Mouse (Mus musculus) ES-Bruce4 (cell line): ENCODE data around the gene Thoc6. TPM values are rescaled to one million over a fixed set of nuclear protein-coding genes. Genes with fewer than 3 reads are reported as not detected.

Experiments
- H3K27ac ChIP-seq: 2 replicates; pipeline ENCODE4 v1.5.1; 2012; ENCODE audit warnings: low read length, inconsistent platforms; ENCODE audit not compliant: insufficient read depth
- H3K27me3 ChIP-seq: 2 replicates; pipeline ENCODE4 v1.6.1; 2012; ENCODE audit warnings: mild to moderate bottlenecking, low read length, inconsistent platforms; ENCODE audit not compliant: control insufficient read depth, poor library complexity, insufficient read depth, severe bottlenecking
- H3K36me3 ChIP-seq: 2 replicates; pipeline ENCODE4 v1.6.1; 2012; ENCODE audit warnings: inconsistent platforms, mild to moderate bottlenecking, low read length, moderate library complexity; ENCODE audit not compliant: control insufficient read depth, poor library complexity, insufficient read depth, severe bottlenecking
- H3K4me1 ChIP-seq: one replicate; pipeline ENCODE4 v1.8.1; 2011; ENCODE audit warnings: low read length; ENCODE audit not compliant: control insufficient read depth, insufficient read depth
- H3K4me3 ChIP-seq: 2 replicates; pipeline ENCODE4 v1.5.1; 2011; ENCODE audit warnings: low read depth, mild to moderate bottlenecking, low read length
- H3K9ac ChIP-seq: 2 replicates; pipeline ENCODE4 v1.6.1; 2012; ENCODE audit warnings: low read depth, mild to moderate bottlenecking, inconsistent platforms; ENCODE audit not compliant: poor library complexity, severe bottlenecking
- H3K9me3 ChIP-seq: replicated peaks from 2 replicates; pipeline ENCODE4 v1.6.1; 2012; ENCODE audit warnings: mild to moderate bottlenecking, low read length, inconsistent platforms; ENCODE audit not compliant: control insufficient read depth, poor library complexity, insufficient read depth, severe bottlenecking
- CTCF ChIP-seq: IDR thresholded peaks from one replicate; pipeline ENCODE4 v1.8.1; 2011; ENCODE audit warnings: low read depth, low read length
- EP300 ChIP-seq: IDR thresholded peaks from 2 replicates; pipeline ENCODE4 v1.6.1; 2011; ENCODE audit warnings: low read depth, low read length; ENCODE audit not compliant: insufficient read depth
- POLR2A ChIP-seq: IDR thresholded peaks from one replicate; pipeline ENCODE4 v1.8.1; 2011; ENCODE audit warnings: low read length; ENCODE audit not compliant: insufficient read depth
- polyA plus RNA-seq: library from polyadenylated mRNA; stranded (reverse); fragments of >200 nt; gene quantifications from 2 replicates; pipeline ENCODE4 v1.2.4, GENCODE M21; 2011; ENCODE audit warnings: low read depth; ENCODE audit not compliant: missing spikeins, insufficient read depth, insufficient read length

Thoc6 gene
- polyA plus RNA-seq, 1 experiment: 57.3 TPM

DNA sequence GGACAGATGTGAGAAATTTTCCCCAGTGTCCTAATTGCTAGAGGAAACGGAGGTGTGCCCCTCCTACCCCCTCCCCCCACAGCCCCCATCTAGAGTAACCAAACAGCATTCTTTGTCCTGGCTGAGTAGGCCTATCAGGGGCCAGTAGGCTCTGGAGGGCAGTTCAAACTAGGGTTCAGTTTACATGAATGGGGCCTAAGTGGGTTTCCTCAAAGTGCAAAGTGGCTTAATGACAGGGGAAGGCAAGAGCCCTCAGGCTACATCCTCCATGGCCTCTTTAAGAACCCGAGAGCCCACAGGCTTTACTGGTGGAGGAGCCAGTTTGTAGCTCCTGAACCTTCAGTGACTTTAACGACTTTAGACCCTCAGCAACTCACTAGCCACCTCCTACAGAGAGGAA is 22.1 kb upstream of the Thoc6 start:
- Histone ChIP-seq H3K9me3 (no peaks in the 10 kb centered on the region), H3K27ac (peak overlapping the region; percentile 55), H3K27me3 (no peaks in the 10 kb centered on the region), H3K9ac (peak overlapping the region; percentile 13; the same call in 1 of the 2 replicates), H3K4me3 (no peak overlapping the region), H3K36me3 (no peaks in the 10 kb centered on the region), H3K4me1 (peaks cover 10% of the 10 kb centered on the region)
- TF ChIP-seq CTCF: no peak
- TF ChIP-seq POLR2A: no peak
- TF ChIP-seq EP300: 0 out of 2 replicates have a peak, but pooled peaks have one; percentile 21

DNA sequence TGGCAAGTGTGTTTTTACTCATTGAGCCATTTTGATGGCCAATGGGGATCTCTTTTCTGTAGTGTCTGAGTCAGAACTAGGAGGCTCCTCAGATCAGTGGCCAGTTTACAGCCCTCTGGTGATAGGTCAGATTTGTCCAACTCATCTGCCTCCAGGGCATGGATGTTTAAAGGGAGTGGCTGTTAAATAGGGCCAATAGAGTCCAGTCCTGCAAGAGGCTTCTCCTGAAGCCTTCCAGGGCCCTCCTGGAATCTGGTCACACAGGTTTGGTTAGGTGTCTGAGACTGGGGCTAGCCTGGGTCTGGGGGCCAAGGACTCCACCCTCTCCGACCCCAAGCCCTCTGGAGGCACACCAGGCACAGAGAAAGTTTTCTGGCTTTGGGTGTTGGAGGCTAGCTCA is 20.8 kb upstream of the Thoc6 start:
- H3K4me3 ChIP-seq: no peak overlapping the region
- H3K27ac ChIP-seq: peak overlapping the region; percentile 91
- no peaks in the 10 kb centered on the region for H3K36me3 ChIP-seq
- H3K9ac ChIP-seq: no peak overlapping the region
- TF ChIP-seq EP300 (peak; percentile 92), POLR2A (no peak), CTCF (no peak)
- no peaks in the 10 kb centered on the region for H3K9me3 ChIP-seq
- H3K27me3 ChIP-seq: no peaks in the 10 kb centered on the region
- peaks cover 10% of the 10 kb centered on the region for H3K4me1 ChIP-seq

DNA sequence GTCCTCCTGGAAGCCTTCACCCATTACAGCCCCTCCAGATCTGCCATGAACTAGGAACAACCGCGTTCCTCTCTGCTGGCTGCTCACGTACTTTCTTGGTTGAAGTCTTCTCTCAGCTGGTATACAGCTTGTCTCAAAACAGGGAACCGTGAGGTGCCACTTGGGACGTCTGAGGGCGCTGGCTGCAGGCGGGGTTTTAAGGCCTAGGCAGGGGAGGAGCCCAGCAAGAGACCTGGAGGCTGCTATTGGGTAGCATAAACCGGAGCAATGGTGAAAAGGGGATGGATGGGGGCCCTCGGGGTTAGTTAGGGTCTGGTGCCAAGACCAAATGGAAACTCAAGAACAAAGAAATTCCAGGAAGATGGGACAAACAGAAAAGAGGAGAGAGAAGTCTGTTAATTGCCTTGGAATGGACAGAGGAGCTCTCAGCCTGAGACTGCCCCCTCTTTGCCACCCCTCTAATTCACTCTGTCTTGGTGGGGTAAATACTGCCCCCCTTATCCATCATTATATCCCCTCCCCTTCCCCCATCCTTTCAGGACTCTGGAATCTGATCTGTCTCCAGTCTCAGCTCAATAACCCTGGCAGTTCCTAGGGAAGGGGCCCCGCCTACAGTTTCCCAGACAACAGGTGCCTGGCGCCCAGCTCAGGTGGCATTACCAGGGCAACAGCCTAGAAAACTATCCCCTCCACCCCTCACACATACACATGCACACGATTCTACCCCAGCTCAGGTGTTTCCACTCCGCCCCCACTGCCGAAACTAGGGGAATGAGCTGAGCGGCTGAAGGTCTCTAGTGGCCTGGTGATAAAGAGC is 10.4 kb upstream of the Thoc6 start, which contains the start of gene Cldn9:
Gene Cldn9, minus strand, starts transcription at position 171 of the 817 bp plus-strand sequence.
- TF ChIP-seq CTCF (no peak), POLR2A (no peak), EP300 (no peak)
- Histone ChIP-seq H3K27me3 (no peaks in the 10 kb centered on the region), H3K4me1 (peaks cover 12% of the 10 kb centered on the region), H3K36me3 (0 out of 2 replicates have a peak, but pooled peaks cover 6% of the 10 kb centered on the region), H3K27ac (peak within 1 kb of the TSS; percentile 7; the same call in 1 of the 2 replicates), H3K4me3 (peak within 1 kb of the TSS; percentile 63), H3K9ac (peak within 1 kb of the TSS; percentile 10; the same call in 1 of the 2 replicates), H3K9me3 (no peaks in the 10 kb centered on the region)

DNA sequence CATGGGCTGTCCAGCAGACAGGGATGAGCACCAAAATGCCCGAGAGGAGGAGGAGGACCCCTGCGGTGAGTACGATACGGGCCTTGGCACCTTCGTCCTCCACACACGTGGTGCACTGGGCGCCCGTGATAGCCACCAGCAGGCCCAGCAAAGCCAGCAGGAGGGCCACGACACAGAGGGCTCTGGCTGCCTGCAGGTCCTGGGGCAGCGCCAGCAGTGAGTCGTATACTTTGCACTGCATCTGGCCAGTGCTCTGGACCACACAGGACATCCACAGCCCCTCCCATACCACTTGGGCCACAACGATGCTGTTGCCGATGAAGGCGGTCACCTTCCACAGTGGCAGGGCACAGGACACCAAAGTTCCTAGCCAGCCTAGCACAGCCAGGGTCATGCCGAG is 9.5 kb upstream of the Thoc6 start:
- Histone ChIP-seq H3K27ac (no peak overlapping the region), H3K36me3 (0 out of 2 replicates have a peak, but pooled peaks cover 6% of the 10 kb centered on the region), H3K4me3 (peak overlapping the region; percentile 63), H3K9me3 (no peaks in the 10 kb centered on the region), H3K27me3 (no peaks in the 10 kb centered on the region), H3K4me1 (peaks cover 12% of the 10 kb centered on the region), H3K9ac (peak overlapping the region; percentile 4; the same call in 1 of the 2 replicates)
- TF ChIP-seq CTCF (no peak), EP300 (no peak), POLR2A (no peak)

DNA sequence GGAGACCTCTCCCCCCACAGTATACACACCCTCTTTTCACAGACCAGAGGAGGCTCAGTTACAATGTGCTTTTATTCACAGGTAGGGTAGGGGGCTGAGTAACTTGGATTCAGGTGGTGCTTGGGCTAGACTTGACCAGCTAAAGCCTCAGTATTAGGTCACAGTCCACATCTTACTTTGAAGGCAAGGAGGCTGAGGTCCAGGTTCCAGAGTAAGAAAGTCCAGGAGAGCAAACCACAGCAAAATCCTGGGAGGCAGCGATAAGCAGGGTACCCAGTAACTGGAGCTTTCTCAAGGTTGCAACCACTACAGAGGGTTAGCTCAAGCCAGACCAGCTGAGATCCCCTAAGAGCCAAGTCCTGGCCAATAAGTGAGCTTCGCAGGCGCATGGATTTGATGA is 8.8 kb upstream of the Thoc6 start:
- no peak overlapping the region for H3K27ac ChIP-seq
- peaks cover 12% of the 10 kb centered on the region for H3K4me1 ChIP-seq
- TF ChIP-seq CTCF: no peak
- no peak for TF ChIP-seq EP300
- TF ChIP-seq POLR2A: no peak
- 0 out of 2 replicates have a peak, but pooled peaks cover 6% of the 10 kb centered on the region for H3K36me3 ChIP-seq
- no peaks in the 10 kb centered on the region for H3K9me3 ChIP-seq
- no peak overlapping the region for H3K9ac ChIP-seq
- H3K27me3 ChIP-seq: no peaks in the 10 kb centered on the region
- peak overlapping the region; percentile 63; the same call in 1 of the 2 replicates for H3K4me3 ChIP-seq

DNA sequence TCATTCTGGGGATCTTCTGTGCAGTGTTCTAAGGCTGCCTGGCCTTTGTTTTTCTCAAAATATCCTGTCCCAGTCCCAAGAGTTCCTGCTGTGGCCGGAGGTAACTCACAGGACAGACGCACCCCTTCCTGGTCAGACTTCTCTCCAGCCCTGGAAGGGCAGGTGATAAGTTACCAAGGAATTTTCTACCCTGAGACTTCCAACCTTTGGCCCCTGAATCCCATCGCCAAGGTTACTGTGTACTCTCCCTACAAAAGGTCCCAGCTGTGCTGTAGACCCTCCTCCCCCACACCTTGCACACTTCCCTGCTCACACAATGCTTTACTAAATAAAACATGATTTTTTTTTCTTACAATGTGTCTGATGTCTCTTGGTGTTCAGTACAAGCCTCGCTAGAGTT is 8.4 kb upstream of the Thoc6 start:
- no peaks in the 10 kb centered on the region for H3K27me3 ChIP-seq
- H3K36me3 ChIP-seq: 0 out of 2 replicates have a peak, but pooled peaks cover 6% of the 10 kb centered on the region
- no peak overlapping the region for H3K9ac ChIP-seq
- H3K9me3 ChIP-seq: no peaks in the 10 kb centered on the region
- H3K4me1 ChIP-seq: peaks cover 12% of the 10 kb centered on the region
- H3K27ac ChIP-seq: peak overlapping the region; percentile 51; the same call in 1 of the 2 replicates
- TF ChIP-seq POLR2A (no peak), CTCF (no peak), EP300 (no peak)
- H3K4me3 ChIP-seq: no peak overlapping the region
